Mouse (Mus musculus): ENCODE results near the gene Slc35d3.

Slc35d3 gene

DNA sequence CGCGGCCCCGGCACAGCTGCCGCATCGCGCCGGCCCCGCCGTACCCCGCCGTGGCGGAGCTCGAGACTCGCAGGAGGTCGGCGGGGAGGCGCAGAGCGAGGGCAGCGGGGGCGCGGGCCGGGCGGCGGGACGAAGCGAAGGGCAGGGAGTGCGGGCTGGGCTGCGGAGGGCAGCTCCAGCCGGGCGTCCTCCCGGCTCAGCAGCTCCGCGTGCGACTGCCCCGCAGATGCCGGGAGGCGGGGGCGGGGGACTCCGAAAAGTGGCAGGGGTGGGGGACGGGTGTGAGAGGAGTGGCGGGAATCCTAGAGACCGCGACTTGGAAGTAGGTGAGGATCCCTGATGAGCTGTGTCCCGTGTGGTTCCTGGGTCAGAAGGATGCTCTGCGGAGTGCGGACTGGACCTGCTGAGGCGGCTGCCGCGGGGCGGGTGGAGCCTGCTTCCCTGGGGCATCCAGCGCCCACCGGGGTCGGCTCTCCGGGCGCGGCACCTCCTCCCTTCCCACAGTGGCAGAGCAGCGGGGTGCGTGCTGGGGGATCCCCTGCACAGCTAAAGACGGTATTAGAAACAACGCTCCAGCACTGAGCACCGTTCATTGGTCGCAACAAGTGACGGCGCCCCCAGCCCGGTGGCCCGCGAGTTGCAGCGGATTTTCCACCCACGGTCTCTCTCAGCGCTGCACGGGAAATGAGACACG lies at the start of gene Slc35d3:
Slc35d3 (minus strand) TSS at position 462 of the 694 bp plus-strand sequence.
- peak; percentile 7 for DNase-seq (ENCODE audit: low spot score)

DNA sequence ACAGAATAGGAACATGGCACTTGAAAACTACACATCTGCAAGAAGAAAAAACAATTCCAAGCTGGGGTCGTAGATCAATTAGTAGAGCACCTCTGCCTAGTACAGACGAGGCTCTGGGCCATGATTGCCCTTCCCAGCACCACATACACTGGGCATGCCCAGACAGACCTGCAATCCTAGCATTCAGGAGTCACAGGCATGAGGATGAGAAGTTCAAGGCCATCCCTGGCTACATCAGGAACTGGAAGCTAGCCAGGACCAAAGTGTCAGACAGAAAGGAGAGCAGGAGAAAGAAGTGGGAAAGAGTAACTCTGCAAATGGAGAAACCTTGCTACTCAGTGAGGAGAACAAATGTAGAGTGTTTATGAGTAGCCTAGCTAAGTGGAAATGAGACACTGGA lies 48.9 kb upstream of the Slc35d3 start:
- no peak for DNase-seq (ENCODE audit: low spot score)

DNA sequence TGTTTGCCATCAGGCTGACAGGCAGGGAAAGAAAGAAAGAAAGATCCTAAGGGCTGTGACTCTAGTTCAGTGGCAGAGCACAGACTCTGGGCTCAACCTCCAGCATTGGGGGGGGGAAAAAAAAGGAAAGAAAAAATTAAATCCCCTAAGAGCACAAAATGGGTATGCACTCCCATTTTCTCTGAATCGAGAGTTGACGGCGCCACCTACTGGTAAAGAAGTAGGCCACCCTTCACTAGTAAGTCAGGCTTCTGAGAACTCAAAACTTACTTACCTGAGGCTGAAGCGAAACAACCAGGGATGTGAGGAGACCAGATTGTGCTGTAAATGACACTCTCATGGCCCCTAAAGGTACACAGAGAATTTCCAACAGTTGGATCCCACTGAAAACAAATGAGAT lies 42.7 kb upstream of the Slc35d3 start:
- DNase-seq (ENCODE audit: low spot score): no peak

DNA sequence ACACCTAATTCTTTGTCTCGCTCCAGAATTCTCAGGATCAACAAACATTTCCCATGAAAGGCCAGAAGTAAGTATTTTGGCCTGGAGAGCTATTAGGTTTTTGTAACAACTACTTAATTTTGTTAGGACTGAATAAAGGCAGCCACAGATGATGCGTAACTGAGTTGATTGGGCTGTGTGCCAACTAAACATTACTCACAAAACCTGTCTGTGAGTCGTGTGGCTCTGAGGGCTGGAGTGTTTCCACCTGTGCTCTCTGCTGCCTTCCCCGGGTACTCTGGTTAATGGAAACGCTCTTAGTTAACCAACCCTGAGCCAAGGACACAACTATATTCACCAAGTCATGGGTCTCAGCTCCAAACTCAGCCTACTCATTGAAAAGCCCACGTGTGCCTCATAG lies 41.9 kb upstream of the Slc35d3 start:
- DNase-seq (ENCODE audit: low spot score): no peak

DNA sequence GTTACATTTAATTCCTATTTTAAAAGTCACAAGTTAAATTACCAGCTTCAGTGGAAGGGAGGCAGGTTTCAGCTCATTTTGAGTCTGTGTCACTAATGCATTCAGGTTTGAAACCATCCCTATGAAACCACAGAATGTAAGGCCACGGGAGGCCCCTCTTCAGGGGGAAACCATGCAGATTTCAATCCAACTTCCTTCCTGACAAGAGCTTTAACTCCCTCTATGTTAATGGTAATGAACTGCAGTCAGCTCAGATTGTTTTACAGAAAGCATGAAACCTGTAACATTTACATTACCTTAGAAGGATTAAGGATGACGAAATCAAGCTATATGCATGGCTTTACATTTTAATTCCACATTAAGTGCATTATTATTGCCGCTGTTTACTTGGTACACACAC lies 40.4 kb upstream of the Slc35d3 start:
- no peak for DNase-seq (ENCODE audit: low spot score)

DNA sequence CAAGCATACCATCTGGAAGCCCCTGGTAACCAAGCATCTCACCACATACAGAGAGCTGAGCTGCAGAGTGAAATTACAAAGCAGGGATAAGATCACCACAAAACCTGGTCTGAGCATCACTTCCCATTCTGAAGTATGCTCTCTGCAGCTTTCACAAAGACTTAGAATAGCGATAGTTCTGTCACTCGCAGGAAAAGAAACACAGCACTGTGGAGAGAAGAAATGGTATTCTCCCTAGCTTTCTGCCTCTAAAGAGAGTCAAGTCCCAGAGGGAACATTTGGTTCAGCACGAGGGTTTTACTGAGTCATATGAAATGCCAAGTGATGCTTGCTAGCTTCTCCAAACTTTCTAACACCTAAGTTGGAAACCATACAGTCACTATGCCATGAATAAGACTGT lies 38.6 kb upstream of the Slc35d3 start:
- no peak for DNase-seq (ENCODE audit: low spot score)

DNA sequence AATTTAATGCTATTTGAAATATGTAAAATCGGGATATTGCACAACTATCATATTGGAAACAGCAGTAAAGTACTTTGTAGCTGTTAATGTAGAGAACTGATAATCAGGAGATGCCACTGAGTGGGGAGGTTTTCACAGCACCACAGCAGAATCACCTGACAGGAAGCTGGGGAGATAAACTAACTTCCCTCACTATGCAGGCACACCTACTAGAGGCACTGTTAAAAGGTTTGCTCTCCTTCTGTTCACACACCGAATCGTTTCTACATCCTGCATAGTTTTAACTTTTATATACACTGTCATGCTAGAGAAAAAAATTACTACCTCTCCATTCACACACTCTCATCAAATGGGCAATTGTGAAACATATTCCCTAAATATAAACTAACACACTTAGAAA lies 35.0 kb upstream of the Slc35d3 start:
- no peak for DNase-seq (ENCODE audit: low spot score)

DNA sequence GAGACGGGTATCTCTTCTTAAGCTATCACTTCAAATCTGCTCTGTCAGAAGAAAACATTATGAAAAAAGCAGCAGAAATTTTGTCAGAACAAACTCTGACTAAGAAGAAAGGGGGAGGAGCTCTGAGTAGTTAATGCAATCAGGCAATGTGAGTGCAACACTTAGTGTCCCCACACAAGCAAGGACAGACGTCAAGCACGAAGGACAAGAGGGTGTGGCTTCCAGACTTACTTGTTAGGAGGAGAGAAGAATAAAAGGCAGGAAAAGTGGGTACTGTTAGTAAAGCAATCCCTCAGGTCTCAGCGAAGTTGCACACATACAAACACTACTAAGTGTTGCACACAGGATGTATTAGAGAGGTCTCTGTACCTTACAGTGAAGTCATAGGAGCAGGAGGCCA lies 33.1 kb upstream of the Slc35d3 start:
- no peak for DNase-seq (ENCODE audit: low spot score)

DNA sequence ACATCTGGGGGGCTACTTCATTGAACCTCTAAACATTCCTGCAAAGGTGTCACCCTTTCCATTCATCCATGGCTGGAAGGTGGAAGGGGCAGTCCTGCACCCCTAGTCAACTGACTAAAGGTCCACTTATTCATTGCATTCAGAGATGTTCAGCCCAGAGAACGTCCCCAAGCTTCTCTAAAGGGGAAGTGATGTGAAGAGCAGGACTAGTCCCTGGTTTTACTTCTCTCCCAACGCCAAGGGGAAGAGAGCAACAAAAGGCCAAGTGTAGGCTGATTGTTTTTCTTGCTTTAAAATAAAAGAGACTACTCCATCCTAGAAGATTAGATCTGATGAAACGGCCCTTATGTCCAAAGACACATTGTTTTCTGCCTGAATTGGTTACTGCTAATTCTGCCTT lies 29.2 kb upstream of the Slc35d3 start:
- no peak for DNase-seq (ENCODE audit: low spot score)

DNA sequence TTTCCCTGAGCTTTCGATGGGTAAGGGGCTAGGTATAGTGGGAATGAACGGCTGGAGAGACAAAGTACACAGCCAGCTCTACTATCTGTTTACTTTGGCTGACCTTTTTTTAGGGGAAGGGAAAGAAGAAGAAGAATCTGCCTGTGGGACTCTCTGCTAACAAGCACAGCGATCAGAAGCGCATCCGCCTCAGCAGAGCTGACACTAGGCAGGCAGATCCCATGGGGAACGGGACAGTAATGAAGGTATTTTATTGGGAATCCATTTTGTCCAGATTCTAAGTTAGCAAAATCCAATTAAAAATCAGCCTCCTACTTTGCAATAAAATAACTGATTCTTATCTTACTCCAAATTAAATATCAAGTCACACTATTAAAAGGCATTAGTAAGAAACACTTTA lies 27.9 kb upstream of the Slc35d3 start:
- DNase-seq (ENCODE audit: low spot score): no peak

DNA sequence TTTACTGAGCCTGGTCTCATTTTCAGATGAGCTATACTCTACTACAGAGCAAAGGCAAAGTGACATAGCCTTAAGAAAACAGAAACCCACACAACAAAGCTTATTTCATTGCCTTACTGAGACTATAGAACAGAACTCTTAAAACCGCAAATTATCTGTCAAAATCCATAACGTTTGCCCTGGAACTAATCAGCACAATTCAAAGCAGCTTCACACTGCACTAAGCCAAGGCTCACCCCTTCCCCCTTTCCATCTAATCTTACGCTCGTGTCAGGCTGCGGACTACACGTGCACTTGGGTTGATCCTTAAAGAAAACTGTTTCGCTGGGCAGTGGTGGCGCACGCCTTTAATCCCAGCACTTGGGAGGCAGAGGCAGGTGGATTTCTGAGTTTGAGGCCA lies 26.4 kb upstream of the Slc35d3 start:
- DNase-seq (ENCODE audit: low spot score): no peak

DNA sequence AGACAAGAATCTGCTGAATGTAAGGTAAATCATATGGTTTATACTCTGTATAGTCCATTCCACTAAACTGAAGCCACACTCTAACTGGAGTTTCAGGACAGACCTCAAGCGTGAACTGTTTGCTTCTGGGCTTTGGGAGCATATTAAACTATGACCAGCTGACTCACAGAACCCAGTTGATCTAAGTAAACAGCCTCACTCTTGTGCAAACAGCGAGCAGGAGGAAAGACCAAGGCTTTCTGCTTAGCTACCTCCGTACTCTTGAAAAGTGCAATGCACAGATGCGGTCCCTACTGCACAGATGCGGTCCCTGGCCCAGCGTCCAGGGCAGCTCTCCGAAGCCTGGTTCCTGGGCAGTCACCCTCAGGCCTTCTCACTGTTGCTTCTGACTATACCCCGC lies 26.0 kb upstream of the Slc35d3 start:
- no peak for DNase-seq (ENCODE audit: low spot score)

DNA sequence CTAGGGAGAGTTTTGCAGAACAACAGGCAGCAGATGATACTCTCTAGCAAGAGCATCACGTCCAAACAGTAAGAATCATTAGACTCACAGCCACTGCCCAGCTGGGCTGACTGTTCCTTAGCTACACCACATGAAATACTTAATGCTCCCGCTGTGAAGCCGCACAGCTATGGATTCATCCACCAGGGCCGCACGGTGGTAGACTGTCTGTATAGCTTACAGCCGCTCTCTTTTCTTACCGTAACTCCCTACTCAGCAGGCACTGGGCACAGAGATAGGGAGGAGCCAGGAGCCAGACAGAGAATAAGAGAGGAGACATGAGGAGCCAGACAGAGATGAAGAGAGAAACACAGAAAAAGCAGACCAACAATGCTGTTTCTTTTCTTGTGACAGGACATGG lies 25.4 kb upstream of the Slc35d3 start:
- DNase-seq (ENCODE audit: low spot score): no peak

DNA sequence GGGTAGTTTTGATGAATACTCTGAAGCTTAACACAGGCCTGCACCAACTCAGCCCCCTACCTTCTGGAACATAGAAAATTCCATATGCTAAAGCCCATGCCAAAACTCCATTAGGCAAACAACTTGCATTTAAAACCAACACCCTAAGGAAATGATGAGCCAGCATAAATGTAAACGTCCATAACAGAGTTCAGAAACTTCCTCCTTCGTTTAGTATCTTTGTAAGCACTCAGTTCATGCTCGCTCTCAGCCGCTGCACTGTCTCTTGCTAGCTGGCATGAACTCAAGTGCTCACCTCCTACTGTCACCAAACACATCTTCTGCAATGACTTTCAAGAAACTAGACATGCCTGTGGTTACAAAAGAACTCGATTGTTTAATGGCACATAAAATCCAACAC lies 24.1 kb upstream of the Slc35d3 start:
- DNase-seq (ENCODE audit: low spot score): no peak

DNA sequence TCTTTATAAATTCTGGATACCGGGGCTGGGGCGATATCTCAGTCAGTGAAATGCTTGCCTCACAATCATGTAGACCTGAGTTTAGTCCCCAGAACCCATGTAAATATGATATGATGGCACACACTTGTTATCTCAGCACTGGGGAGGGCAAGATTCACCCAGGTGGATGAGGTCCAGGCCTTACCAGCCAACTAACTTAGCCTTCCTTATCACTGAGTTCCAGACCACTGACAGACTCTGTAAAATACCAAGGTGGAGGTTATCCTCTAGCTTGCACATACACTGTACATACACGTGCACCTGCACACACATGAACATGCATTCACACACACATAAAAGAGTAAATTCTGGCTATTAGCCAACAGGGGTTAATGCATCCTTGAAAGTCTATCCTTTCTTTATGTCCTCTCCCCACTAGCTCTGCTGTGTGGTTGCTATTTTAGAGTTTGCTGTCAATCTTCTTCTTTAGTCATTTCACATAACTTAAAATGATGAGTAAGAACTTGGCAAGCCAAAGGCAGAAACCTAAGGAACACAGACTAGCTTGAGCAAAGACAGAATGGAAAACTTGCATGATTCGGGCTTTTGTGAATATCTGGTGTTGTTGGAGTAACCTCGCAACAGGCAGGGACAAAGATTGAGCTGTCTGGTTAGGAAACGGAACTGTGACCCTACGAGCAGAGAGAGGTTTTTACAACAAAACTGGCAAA lies 4.5 kb upstream of the Slc35d3 start:
- DNase-seq (ENCODE audit: low spot score): no peak

DNA sequence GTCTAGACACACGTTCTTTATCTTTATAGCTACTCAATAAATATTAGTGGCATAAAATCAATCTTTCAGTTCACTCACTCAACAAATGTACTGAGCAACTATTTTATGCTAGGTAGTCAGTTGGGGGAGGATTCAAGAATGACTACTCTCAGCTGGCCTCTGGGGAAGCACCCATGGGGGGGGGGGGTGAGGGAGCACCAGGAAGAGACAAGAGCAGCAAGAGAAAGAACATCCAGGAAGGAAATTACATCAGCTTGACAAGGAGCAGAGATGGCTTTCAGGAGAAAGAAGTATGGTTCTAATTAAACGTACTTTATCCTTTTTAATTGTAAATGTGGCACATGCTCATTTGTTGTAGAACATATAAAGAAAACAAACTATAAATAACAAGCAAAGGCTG lies 2.4 kb upstream of the Slc35d3 start:
- no peak for DNase-seq (ENCODE audit: low spot score)

DNA sequence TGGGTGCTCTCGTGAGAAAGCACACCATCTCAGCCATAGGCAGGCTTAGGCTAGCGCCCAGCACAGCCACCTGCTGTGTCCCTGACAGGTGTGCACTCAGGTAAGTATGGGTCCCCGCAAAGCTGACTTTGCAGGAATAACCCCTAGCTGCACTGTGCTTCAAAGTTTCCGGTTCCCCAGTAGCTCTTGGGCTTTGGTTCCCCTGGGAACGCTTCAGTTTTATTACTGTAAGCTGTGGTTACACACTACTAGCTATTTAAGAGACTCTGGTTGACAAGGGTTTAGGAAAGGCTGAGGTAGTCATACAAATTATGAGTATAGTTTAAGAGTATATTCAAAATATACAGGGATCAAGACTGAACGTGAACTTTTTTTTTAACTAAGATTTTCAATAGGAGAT lies 1.5 kb upstream of the Slc35d3 start:
- DNase-seq (ENCODE audit: low spot score): no peak

DNA sequence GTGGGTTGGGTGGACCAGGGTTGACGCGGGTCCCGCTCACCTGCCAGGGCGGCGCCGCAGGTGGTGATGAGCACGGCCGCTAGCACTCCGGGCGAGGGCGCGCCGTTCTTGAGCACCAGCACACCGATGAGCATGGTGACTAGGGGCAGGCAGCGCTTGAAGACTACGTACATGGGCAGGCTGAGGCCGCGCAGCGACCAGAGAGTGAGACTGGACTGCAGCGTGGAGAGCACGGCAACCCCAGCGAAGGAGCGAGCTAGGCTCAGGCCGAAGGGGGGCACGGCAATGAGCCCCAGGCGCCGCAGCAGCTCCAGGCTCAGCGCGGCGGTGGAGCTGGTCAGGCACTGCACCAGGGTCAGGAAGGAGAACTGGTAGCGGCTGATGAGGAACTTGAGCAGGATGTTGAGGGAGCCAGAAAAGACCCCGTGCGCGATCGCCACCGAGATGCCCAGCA lies 688 bp downstream of the Slc35d3 start:
- peak; percentile 14 for DNase-seq (ENCODE audit: low spot score)

DNA sequence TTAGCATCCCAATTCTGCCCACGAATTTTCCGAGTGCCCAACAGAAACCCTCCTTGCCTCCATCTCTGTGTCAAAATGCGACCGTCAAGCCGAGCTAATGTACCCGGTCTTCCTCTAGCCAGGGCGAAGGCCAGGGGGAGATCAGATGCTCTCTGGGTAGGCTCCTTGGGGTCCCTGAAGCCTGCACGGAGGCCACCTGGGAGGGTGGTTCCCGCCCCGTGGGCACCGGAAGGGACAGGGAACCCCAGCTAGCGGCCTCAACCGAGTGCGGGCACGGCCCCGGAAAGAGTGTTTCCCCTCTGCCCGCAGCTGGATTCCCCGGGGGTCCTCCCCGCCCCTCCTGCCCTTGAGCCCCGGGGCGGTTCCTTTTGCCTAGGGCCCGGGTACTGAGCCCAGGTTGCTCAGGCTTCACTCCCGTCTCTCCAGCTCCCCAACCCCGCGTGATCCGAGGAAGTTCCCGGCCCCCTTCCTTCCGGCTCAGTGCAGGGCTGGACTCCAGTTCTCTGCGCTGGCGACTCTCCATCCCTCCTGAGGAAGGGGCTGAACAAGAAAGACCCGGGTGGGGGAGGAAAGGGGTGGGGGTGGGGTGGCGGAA lies 1.4 kb downstream of the Slc35d3 start:
- DNase-seq (ENCODE audit: low spot score): no peak

DNA sequence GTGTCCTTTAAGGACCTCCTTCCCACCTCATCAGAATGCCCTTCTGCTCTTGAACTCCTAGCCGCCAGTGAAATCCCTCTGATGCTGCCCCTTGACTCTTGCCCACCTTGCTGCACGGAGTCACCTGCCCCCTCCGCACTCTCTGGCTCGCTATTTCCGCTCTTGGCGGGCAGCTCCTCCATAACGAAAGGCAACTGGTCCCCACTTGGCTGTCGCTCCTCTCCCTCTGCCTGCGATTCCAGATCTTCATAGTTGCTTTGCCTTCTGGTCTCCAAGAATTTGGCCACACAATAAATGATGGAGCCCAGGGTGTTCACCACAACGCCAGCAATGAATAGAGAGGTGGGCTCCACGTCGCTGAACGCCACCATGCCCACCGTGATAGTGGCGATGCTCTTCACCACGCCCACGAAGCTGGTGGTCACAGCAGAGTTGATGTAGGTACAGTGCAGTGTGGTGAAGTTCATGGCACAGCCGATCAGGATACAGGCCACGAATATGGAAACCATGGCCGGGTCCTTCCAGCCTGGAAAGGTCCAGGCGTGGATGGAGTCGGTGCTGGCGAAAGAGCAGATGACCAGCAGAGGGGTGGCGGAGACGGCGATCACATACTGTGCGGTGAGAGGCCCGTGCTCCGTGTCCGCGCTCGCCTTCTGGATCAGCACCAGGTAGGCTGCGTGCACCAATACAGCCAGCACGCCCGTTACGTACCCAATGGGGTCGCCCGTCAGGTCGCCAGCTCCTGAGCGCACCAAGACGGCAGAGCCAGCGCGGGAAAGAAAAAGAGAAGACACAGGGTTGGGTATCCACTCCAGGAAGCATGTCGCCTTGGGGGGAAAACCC lies 2.1 kb downstream of the Slc35d3 start:
- DNase-seq (ENCODE audit: low spot score): no peak

DNA sequence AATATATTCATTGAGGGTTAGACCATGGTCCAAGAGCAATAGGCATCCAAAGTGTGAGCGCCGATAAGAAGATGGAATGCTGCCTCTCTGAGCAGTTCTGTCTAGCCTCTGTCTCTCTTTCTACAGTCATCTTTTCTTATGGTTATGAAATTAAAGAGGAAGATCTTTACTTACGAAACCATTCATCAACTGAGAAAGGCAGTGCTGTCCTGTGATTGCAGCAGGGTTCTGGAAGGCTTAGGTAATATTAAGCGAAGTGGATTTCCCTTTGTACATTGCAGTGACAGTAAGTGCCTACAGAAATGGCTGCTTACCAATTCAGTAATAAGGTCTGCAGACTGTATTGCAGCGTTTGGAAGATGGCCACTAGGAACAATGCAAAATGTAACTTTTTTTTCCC lies 11.4 kb downstream of the Slc35d3 start:
- no peak for DNase-seq (ENCODE audit: low spot score)

DNA sequence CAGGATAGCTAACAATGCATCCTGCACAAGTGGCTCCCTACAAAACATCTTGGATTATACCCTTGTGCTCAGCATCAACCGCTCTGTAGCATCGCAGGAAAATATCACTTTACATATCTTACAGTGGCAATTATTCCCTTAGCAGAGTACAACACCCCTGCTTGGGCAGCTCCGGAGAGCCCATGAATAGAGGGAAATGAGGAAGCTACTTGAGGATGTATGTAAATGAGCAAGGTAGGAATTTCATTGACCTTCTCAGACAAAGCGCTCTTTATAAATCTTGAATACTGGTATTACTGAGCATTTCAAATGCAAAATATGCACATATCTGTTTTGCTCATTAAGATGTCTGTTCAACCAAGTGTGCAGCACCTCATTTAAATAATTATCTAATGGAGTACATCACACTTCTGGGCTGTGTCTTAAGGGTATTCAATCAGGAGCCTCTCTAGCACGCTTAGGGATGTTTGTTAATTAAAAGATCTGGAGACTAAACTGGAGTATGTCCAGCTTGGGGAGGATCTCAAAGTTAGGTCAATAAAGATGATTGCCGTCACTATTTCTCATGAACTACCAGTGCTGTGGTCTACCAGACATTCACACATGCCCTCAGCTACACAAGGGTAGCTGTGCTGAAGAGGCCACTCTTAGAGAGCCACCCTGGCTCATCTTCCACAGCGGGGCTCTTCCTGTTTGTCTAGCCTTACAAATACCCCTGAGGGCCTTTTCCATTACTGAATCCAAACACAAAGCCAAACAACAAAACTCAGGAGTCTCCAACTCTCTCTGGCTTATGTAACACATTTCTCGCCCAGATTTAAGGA lies 15.2 kb downstream of the Slc35d3 start:
- DNase-seq (ENCODE audit: low spot score): no peak
